Mouse (Mus musculus): ENCODE measurements at regions not wholly inside any gene's neighbourhood (a gene's known extent, or its start where the extent isn't known, plus 50 kb on each side); places are given as distances from the start of the nearest gene placed in this dataset.
"Not testable (repeated sequence)": the region's sequence is repeated elsewhere in the genome, so short reads cannot be mapped to it uniquely, and the experiment has no call there.

GRCm38 (mm10) chr8:34280433-34280832, 168.9 kb upstream of the Gm10131 start:
- TF ChIP-seq CTCF (IDR thresholded peaks at IDR 0.05; ENCODE audit: control insufficient read depth, insufficient read depth, low read length) (no peak), POLR2A (IDR thresholded peaks at IDR 0.05; ENCODE audit: borderline replicate concordance, control insufficient read depth, low read depth, low read length) (no peak)
- WGBS, result no CpG with 5 or more reads among the region's 11 CpGs
- no peak overlapping the region for H3K27ac ChIP-seq (ENCODE audit: control insufficient read depth, insufficient read depth, low read depth, low read length, poor library complexity)
- H3K4me1 ChIP-seq (ENCODE audit: control insufficient read depth, insufficient read depth, low read length), result no peaks in the 10 kb centered on the region
- H3K4me3 ChIP-seq (replicated peaks; ENCODE audit: control insufficient read depth, low read depth, low read length), result no peak overlapping the region

- H3K27ac ChIP-seq (ENCODE audit: control insufficient read depth, insufficient read depth, low read depth, low read length, poor library complexity), result no peak overlapping the region
- no peak overlapping the region for H3K4me3 ChIP-seq (replicated peaks; ENCODE audit: control insufficient read depth, low read depth, low read length)
- WGBS, result 24% methylated on average over 7 of the region's 7 CpGs
- no peaks in the 10 kb centered on the region for H3K4me1 ChIP-seq (ENCODE audit: control insufficient read depth, insufficient read depth, low read length)
- no peak for TF ChIP-seq POLR2A (IDR thresholded peaks at IDR 0.05; ENCODE audit: borderline replicate concordance, control insufficient read depth, low read depth, low read length)
Observed at GRCm38 (mm10) chr8:34275977-34276660, 164.6 kb upstream of the Gm10131 start.

- not testable (repeated sequence) for H3K27ac ChIP-seq (ENCODE audit: control insufficient read depth, insufficient read depth, low read depth, low read length, poor library complexity); H3K4me1 ChIP-seq (ENCODE audit: control insufficient read depth, insufficient read depth, low read length); H3K4me3 ChIP-seq (replicated peaks; ENCODE audit: control insufficient read depth, low read depth, low read length)
- WGBS, result 78% methylated on average over 2 of the region's 2 CpGs
Observed at GRCm38 (mm10) chr8:34274796-34275195, 163.3 kb upstream of the Gm10131 start.

- TF ChIP-seq CTCF (IDR thresholded peaks at IDR 0.05; ENCODE audit: control insufficient read depth, insufficient read depth, low read length) (no peak), POLR2A (IDR thresholded peaks at IDR 0.05; ENCODE audit: borderline replicate concordance, control insufficient read depth, low read depth, low read length) (no peak)
- Histone ChIP-seq H3K27ac (ENCODE audit: control insufficient read depth, insufficient read depth, low read depth, low read length, poor library complexity) (no peak overlapping the region), H3K4me3 (replicated peaks; ENCODE audit: control insufficient read depth, low read depth, low read length) (no peak overlapping the region), H3K4me1 (ENCODE audit: control insufficient read depth, insufficient read depth, low read length) (no peaks in the 10 kb centered on the region)
- 82% methylated on average over 6 of the region's 6 CpGs for WGBS
Observed at GRCm38 (mm10) chr8:34274171-34274570, 162.6 kb upstream of the Gm10131 start.

- Histone ChIP-seq H3K4me3 (replicated peaks; ENCODE audit: control insufficient read depth, low read depth, low read length) (no peak overlapping the region), H3K4me1 (ENCODE audit: control insufficient read depth, insufficient read depth, low read length) (no peaks in the 10 kb centered on the region), H3K27ac (ENCODE audit: control insufficient read depth, insufficient read depth, low read depth, low read length, poor library complexity) (no peak overlapping the region)
- TF ChIP-seq POLR2A (IDR thresholded peaks at IDR 0.05; ENCODE audit: borderline replicate concordance, control insufficient read depth, low read depth, low read length) (no peak), CTCF (IDR thresholded peaks at IDR 0.05; ENCODE audit: control insufficient read depth, insufficient read depth, low read length) (no peak)
- 81% methylated on average over 6 of the region's 6 CpGs for WGBS
Observed at GRCm38 (mm10) chr8:34269848-34270247, 158.3 kb upstream of the Gm10131 start.

- no peak for TF ChIP-seq POLR2A (IDR thresholded peaks at IDR 0.05; ENCODE audit: borderline replicate concordance, control insufficient read depth, low read depth, low read length)
- TF ChIP-seq CTCF (IDR thresholded peaks at IDR 0.05; ENCODE audit: control insufficient read depth, insufficient read depth, low read length), result no peak
- no peak overlapping the region for H3K4me3 ChIP-seq (replicated peaks; ENCODE audit: control insufficient read depth, low read depth, low read length)
- WGBS, result 86% methylated on average over 18 of the region's 18 CpGs
- no peak overlapping the region for H3K27ac ChIP-seq (ENCODE audit: control insufficient read depth, insufficient read depth, low read depth, low read length, poor library complexity)
- H3K4me1 ChIP-seq (ENCODE audit: control insufficient read depth, insufficient read depth, low read length), result no peaks in the 10 kb centered on the region
Observed at GRCm38 (mm10) chr8:34268806-34269520, 157.4 kb upstream of the Gm10131 start.

- Histone ChIP-seq H3K4me1 (ENCODE audit: control insufficient read depth, insufficient read depth, low read length) (no peaks in the 10 kb centered on the region; the same call in 1 of the 2 replicates), H3K4me3 (replicated peaks; ENCODE audit: control insufficient read depth, low read depth, low read length) (no peak overlapping the region), H3K27ac (ENCODE audit: control insufficient read depth, insufficient read depth, low read depth, low read length, poor library complexity) (no peak overlapping the region)
- WGBS, result 66% methylated on average over 2 of the region's 2 CpGs
- no peak for TF ChIP-seq CTCF (IDR thresholded peaks at IDR 0.05; ENCODE audit: control insufficient read depth, insufficient read depth, low read length)
- TF ChIP-seq POLR2A (IDR thresholded peaks at IDR 0.05; ENCODE audit: borderline replicate concordance, control insufficient read depth, low read depth, low read length), result no peak
Observed at GRCm38 (mm10) chr8:34254978-34255377, 143.4 kb upstream of the Gm10131 start.

- 81% methylated on average over 7 of the region's 7 CpGs for WGBS
- no peak for TF ChIP-seq CTCF (IDR thresholded peaks at IDR 0.05; ENCODE audit: control insufficient read depth, insufficient read depth, low read length)
- TF ChIP-seq POLR2A (IDR thresholded peaks at IDR 0.05; ENCODE audit: borderline replicate concordance, control insufficient read depth, low read depth, low read length), result no peak
- Histone ChIP-seq H3K4me3 (replicated peaks; ENCODE audit: control insufficient read depth, low read depth, low read length) (no peak overlapping the region), H3K4me1 (ENCODE audit: control insufficient read depth, insufficient read depth, low read length) (no peaks in the 10 kb centered on the region; the same call in 1 of the 2 replicates), H3K27ac (ENCODE audit: control insufficient read depth, insufficient read depth, low read depth, low read length, poor library complexity) (no peak overlapping the region)
Observed at GRCm38 (mm10) chr8:34251934-34252333, 140.4 kb upstream of the Gm10131 start.
